Mouse (Mus musculus) heart, postnatal 36 days (tissue): ENCODE results near the gene Rftn2. TPM values are rescaled to one million over a fixed set of nuclear protein-coding genes. Genes with fewer than 3 reads are reported as not detected.

Source experiments
- DNase-seq, 2 experiments: peaks; one replicate each; pipeline ENCODE4 v3.0.0; 2021 to 2022
- intact Hi-C: fragments of 180-260 bp; cut with DNase I; formaldehyde crosslinking; loops from one replicate; pipeline ENCODE4 v1.15.1; 2025
- total RNA-seq, 2 experiments: library from RNA; stranded (reverse); gene quantifications; 2 replicates each; pipeline ENCODE4 v1.2.3; 2021

The Rftn2 gene
- total RNA-seq, 2 experiments from 2014 or later, result 12.7 to 13.9 TPM

DNA sequence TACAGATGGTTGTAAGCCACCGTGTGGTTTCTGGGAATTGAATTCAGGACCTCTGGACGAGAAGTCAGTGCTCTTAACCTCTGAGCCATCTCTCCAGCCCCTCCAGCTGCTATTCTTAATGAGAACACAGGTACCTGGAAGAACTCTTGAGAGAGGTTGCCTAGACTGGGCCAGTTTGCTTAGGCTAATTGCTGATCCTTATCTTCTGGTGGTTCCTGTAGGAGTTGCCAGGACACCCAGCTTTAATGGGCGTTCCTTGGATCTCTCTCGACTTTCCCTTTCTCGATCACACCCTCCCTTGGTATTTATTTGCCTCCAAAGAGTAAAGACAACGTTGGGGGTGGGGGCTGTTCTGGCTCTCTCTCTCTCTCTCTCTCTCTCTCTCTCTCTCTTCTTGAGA is 13.1 kb downstream of the Rftn2 start:
- no peak for DNase-seq
- intact Hi-C loops, result no loop called here

DNA sequence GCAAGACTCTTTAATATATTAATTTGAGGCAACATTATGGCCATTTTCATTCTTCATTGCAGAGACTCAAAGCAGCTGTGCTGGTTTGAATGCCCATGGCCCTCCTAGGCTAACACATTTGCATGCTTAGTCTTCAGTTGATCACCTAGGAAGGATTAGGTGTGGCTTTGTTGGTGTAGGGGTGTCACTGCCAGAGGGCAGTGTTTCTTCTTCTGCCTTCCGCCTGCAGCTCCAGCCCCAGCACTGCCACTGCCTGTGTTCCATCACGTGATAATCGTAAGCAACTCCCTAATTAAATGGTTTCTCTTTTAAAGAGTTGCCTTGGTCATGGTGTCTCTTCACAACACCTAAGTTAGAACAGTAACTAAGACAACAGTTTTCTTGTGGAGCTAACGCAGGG is 13.8 kb downstream of the Rftn2 start:
- intact Hi-C loops, result no loop called here
- no peak for DNase-seq

DNA sequence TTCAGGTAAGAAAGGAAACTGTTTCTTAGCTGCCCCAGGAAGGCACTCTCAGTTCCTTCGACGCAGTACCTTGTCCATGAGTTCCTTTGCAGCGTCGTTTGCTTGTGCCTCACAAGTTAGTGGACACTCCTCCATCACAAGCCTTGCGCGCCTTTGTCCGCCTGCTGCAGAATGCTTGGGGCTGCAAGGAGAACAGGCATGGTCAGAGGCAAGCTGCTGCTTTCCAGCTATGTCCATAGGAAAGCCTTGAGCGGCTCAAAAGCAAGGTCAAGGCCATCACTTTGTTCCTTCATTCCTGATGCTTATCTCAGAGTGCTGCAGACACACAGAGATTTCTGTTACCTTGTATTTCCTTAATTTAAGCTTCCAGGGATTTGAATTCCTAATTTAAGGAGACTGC is 15.5 kb downstream of the Rftn2 start:
- no peak for DNase-seq
- intact Hi-C loops, result no loop called here

DNA sequence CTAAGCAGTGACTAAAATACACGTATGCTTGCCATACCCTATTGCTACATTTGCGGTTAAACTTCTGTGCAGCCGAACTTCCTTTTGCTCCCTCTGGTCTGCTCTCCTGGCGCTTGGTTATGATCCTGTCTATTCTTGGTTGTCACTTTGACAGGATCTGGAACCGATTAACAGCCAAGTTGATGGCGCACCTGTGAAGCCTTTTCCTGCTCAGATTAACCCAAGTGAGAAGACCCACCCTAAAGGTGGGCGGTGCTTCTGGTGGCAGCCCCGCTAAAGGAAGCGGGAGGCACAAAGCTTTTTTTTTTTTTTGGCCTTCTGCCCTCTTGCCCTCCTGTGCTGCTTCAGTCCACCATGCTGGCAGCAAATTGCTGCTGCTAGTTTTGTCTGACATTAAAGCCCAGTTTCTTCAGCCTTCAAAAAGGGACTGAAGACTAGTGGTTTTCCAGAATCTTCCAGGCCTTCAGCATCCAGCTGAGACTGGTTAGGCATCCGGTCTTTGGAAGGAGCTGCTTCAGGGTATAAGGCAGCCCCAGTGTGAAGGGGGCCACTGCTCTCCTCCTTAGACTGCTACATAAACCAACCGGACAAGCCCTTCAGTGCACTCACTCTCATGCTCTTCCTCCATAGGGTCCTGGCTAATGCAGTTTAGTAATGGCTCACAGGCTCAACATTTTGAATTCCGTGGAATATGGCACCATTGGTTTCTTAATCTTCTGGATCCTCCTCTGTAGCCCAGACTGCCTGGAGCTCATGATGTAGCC is 16.2 kb downstream of the Rftn2 start:
- intact Hi-C loops, result no loop called here
- DNase-seq, result no peak

DNA sequence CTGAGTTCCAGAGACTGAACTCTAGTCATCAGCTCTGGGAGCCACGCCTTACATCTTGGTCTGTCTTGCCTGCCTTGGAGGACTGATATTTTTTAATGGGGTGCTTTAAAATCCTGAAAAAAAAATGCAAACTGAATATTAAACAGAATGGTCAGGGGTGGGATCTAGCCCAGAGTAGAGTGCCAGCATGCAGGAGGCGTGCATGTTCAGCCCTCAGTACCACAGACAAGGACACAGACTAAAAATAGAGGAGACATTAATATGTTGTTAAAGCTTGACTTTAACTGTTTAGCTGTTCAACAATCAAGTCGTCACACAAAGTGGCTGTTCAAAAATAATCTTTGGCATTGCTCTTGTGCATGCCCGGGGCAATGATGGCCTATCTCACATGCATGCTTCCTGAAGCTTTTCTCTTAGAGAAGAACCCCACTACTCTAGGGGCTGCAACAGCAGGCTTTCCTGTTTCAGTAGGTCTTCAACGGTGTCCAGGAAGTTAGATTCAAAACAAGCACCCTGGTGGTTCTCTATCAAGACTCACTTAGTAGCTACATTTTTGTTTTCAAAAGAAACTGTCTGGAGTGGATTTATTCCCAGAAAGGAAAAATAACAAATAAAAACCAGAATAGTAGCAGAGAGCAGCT is 18.0 kb downstream of the Rftn2 start:
- intact Hi-C loops, result no loop called here
- no peak for DNase-seq

DNA sequence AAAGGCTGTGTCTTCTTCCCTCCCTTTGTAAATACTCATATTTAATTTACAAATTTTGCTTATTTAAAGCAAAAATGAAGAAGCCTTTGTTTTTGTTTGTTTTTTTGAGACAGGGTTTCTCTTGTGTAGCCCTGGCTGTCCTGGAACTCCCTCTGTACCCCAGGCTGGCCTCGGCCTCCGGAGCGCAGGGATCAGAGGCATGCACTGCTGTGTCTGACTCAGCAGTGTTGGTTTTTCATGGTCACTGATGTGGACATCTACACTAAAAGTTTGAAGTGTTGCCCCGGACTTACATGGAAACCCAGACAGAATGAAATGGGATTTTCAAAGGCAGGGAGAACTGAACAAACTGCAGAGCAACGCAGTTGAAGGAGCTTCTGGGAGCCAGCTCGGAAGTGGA is 19.0 kb downstream of the Rftn2 start:
- intact Hi-C loops, result no loop called here
- DNase-seq, result no peak

DNA sequence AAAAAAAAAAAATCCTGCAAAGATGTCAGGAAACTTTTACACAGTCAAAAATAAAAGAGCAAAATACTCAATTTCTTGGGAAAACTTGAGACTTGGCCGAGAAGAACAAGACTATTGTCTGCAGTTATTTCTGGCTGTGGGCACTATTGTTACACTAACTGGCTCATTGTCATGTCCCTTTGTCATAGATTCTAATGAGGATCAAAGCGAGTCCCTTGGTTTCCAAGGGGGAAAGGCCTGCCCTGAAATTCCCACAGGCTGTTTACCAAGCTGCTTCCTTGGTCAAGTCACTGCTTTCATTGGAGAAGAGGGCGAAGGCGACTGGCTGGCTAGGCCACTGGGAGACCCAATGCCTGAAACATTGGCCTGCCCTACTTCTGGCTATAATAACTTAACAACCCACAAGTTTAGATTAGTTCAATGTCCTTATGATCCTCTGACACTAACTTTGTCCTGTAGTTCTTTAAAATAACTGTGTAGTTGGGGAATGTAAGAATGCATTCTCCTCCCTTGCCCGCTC is 20.7 kb downstream of the Rftn2 start:
- DNase-seq, result no peak
- intact Hi-C loops, result no loop called here

DNA sequence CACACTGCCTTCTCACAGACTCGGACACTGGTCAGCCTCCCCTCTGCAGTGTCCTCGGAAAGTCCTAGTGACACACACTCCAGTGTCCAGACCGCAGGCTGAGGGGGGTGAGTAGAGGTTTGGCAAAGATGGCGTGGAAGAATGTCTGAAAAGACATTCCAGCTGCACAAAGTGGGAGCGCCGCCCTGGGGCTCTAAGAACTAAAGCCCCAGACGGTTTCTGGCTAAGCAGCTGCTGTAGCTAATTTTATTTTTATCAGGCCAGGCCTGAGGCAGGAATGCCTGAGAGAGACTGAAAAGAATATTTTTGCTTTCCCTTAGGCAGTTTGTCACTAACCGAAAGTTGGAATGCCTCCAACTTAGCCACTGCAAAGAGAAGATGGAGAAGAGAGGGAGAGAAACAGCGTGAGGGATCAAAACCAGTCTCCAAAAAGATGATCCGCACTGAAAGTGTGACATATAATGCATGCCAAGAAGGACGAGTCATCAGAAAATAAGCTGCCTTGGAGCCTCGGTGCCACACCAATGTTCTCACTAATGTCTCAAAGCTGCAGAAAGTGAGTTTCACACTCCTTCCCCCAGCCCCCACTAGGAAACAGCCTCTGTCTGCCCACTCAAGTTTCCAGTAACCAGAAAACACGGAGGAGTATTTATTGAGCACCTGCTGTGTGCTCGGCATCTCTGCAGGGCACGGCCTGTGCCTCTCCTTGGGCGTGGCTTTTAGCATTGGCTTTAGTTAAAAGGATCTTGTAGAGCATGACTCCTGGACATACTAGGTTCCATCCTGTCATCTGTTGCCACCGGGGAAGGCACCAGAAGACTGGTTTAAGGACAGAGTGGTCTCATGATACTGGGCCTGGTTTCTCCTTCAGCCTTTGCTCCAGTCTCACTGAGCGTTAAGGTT is 24.5 kb downstream of the Rftn2 start:
- intact Hi-C loops, result no loop called here

DNA sequence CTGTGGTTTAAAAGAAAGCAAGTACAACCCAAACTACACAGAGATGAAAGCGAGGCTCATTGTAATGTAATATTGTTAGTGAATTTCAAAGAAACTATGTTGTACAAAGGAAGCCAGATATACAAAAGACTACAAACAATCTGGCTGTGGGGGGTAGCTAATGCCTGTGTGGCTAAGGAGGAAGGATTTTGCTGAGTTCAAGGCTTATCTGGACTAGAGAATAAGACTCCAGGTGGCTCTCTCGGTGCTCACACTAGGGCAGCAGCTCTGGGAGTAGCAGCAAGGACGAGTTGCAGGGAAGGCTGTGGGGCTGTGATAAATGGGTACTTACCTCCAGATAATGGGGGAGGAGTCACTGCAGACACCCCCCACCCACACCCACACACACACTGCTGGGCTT is 27.9 kb downstream of the Rftn2 start:
- no peak for DNase-seq
- intact Hi-C loops, result no loop called here

More for the DNA sequence above, 24.5 kb downstream of the Rftn2 start:
- DNase-seq, result peak; percentile 42 to 65

DNA sequence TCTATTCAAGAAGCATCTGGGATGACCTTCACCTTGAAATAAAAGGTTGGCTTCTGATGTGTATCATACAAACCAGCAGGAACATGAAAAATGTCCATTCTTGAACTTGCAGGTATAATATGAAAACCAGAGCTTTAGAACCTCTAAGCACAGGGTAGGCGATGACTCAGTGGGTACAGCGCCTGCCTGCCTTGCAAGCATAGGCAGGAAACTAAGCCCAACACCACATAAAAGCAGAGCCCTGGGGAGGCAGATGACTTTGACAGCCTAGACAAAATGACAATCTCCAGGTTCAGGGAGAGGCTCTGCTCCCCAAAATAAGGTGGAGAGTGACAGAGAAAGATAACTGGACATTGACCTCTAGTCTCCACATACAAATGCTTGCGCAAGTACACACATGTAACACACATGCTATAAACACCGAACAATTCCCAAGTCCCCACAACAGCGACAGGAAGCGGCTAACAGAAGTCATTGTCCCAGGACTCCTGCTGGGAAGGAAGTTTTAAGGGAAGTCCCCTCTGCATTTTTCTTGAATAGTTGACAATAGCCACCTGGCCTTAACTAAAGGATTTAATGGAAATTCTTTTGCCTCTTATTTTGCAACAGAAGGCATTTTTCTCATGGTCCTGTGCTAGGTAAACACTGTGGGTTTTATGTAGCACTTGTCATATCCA is 30.1 kb downstream of the Rftn2 start:
- DNase-seq, result no peak
- intact Hi-C loops, result no loop called here

DNA sequence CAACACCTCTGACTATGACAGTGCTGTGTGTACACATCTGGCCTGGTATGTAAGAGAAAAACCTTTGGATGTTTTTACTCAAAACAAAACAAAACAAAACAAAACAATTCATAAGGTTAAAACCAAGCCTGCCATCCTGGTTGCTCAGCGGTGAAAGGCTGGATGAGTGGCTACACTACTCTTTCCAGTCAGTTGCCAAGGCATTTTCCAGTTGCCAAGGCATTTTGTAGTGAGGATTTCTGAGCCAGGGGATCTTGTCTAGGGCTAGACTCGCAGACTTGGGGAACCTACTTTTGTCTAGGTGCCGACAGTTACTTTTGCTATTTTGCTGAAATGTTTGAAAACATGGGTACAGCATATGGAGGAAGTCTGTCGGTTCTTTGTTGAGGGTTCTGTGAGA is 31.6 kb downstream of the Rftn2 start:
- intact Hi-C loops, result no loop called here
- DNase-seq, result no peak

DNA sequence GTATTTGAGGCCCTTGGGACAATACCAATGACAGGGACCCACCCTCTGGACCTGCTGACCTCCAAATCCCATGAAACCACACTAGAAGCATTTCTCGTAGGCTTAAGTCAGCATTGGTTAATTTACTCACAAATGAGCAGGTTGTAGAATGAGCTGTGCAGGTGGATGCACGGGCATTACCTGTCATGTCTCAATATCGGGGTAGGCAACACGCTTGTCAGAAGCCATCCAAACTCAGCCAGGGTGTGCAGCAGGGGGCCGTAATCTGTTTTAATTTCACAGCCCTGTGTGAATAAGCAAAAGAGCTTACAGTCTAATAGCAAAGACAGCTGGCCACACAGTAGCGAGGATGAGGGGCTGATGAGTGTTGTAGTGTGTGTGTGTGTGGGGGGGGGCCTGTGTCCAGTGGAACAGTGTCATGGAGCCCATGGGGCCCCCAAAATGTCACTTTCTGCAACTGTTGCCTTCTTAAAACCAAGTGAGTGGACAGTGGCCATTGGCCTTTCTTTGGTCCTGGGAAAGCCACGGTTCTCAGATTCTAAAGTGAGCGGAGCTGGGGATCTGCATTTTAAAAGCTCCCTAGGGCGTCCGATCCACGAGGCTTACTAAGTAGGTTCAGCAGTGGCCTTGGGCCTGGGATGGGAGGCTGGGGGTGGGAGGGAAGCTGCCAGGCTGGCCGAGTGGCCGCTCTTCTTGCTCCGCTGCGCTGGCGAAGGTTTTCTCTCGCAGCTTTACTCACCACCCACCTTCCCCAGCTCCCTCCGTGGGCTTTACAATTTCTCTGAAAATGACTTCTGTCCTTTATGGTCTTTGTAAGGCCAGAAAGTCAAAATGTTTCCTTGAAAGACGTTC is 32.3 kb downstream of the Rftn2 start:
- intact Hi-C loops, result loop anchor here (5.0 kb wide), 2 partner anchors 43 to 168 kb away; partner anchors contain the start of genes Boll and Mars2
- DNase-seq, result no peak

DNA sequence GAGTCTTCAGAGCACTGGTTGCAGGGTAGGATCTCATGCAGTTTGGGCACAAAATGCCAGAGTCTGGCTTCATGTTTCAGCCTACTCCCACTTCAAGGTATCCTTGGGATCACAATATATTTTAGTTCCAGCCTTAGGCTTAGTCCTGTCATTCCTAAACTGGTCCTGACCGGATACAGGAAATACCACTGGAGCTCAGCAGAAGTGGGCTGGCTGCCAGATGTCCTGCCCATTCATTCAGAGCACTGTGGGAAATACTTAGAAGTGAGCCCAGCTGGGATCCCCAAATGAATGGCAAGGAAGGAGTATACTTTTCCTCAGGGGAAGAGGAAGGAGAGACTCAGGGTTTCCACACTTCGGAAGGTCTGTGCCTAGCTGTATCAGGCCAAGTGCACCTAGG is 33.3 kb downstream of the Rftn2 start:
- intact Hi-C loops, result loop anchor here (5.0 kb wide), 2 partner anchors 44 to 169 kb away; partner anchors contain the start of genes Boll and Mars2
- peak; percentile 43 to 57 for DNase-seq

DNA sequence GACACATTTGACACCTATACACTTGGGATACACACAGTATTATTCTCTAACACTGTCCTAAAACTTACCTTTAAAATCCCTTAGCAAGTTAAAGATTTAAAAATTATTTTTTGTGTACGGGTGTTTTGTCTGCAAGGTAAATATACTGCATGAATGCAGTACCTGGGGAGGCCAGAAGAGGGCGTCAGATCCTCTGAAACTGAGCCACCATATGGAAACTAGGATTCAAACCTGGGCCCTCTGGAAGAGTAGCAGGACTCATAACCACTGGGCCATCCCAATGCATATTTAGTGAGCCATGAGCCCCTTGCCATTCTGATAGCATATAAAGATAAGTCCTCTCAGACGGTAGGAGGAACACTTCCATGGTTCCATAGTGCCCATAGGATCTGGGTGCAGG is 33.8 kb downstream of the Rftn2 start:
- intact Hi-C loops, result loop anchor here (5.0 kb wide), 2 partner anchors 44 to 169 kb away; partner anchors contain the start of genes Boll and Mars2
- DNase-seq, result peak in 1 of 2 experiments; percentile 52

DNA sequence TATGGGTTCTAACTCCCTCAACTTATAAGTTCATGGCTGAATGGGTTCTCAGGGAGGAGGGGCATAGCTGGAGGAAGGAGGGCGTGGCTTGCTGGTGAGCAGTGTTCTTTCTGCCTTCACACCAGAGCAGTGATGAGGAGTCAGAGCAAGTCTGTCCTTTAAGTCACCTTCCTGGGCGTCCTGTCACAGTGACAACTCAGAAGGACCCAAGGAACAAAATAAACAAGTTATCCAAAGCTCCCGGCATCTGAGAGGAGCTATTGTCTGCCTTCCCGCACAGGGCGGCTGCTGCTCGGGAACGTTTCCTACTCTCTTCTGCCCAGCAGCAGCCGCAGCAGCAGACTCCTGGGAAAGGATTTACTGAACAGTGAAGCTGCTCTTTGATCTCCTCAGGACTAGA is 34.6 kb downstream of the Rftn2 start:
- no peak for DNase-seq
- intact Hi-C loops, result loop anchor here (5.0 kb wide), 2 partner anchors 45 to 170 kb away; partner anchors contain the start of genes Boll and Mars2

DNA sequence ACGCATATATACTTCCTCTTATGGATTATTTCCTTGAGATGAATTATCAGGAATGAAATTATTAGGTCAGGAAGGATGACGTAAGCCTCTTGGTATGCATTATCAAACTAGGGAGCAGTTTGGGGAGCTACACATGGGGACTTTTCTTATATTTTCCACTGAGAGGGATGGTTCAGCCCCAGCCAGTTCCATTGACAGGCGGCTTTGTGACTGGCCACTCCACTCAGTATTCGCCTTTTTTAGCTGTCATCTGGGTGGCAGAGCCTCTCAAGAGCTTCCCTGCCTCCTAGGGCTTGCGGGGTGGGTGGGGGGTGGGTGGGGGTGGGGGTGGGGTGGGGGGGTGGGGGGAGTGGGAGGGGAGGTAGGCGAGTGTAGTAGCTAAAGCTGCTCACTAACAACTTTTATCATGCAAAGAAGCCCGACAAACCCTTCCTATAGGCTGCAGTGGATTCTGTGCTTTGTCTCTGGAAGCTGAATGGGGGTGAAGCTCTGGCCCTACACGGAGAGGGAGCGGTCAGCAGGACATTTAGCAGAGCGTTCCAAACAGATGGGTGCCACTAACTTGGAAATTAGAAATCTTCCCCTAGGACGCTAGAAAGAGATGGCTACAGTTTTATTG is 39.9 kb downstream of the Rftn2 start:
- DNase-seq, result no peak
- intact Hi-C loops, result no loop called here

DNA sequence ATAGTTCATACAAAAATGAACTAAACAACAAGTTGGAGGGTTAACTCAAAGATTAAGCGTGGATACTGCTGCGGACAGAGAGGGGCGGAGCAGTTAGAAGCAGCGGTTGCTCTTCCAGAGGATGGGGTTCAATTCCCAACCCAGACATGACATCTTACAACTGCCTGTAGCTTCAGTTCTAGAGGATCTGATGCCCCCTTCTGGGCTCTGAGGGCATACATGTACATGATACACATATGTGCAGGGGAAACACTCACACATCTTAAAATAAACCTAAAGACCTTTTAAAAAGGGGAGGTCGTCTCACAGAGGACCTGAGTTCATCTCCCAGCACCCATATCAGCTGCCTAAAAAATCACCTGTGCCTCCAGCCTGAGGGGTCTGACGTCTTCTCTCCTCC is 40.9 kb downstream of the Rftn2 start:
- no peak for DNase-seq
- intact Hi-C loops, result no loop called here

DNA sequence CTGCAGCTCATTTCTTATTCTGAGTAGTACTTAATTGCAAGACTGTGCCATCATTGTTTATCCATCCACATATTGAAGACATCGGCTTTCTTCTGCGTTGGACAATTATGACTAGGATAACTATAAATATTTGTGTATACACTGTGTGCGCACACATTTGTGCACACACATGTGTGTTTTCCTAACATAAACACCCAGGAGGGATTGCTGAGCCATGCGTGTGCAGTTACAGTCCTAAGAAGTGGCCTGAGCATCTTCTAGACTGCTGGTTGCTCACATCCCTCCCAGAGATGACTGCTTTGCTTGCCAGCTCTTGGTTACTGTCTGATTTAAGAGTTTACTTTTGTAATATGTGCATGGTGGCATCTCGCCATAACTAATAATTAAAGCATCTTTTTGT is 44.2 kb downstream of the Rftn2 start:
- intact Hi-C loops, result no loop called here
- no peak for DNase-seq
